Mouse (Mus musculus) 3T3-L1 (cell line): ENCODE results near the gene Pts.
A peak's percentile ranks its signal among the peaks of the same experiment; 100 is the strongest.

Source experiments
- DNase-seq: peaks from one replicate; pipeline ENCODE4 v3.0.0-alpha.2; 2015; ENCODE audit warnings: low read depth, low spot score

The Pts gene

DNA sequence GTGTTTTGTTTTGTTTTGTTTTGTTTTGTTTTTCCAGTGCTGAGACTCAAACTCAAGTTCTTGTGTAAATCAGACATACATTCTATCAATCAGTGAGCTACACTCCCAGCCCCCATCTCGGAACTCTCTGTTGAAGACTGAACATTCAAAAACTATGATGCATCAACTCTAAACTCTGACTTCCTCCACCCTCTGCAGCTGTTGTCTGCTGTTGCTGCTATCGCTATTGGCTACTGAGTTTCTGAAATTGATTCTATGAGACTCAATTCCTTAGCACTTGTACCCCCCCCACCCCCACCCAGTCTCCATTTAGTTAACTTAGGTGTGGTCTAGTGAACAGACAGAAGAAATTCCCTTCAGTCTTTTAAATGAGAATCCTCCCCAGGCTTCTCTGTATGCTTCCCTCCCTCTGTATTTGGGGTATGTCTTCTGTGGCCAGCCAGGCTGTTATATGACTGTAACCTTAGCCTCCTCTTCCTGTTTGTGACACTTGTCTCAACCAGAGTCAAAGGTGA is 36.9 kb downstream of the Pts start:
- DNase-seq: no peak

DNA sequence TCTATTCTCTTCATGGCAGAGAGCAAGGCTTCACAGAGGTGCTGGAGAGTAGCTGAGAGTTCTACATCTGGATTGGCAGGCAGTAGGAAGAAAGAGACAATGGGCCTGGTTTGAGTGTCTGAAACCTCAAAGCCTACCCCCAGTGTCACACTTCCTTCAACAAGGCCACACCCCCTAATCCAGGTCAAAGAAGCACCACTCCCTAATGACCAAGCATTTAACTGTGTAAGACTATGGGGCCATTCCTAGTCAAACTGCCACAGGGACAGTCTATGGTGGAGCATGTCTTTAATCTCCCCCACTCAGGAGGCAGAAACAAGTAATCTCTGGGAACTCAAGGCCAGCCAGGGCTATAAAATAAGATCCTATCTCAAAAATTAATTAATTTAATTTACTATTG is 37.7 kb downstream of the Pts start:
- no peak for DNase-seq

GRCm38 (mm10) chr9:50485521-50485920 is 43.0 kb downstream of the Pts start:
- DNase-seq: no peak

GRCm38 (mm10) chr9:50482743-50483142 is 45.8 kb downstream of the Pts start:
- no peak for DNase-seq

GRCm38 (mm10) chr9:50479476-50479875 is 49.0 kb downstream of the Pts start:
- no peak for DNase-seq

- DNase-seq: peak; percentile 25
These were observed 49.7 kb downstream of the Pts start for GRCm38 (mm10) chr9:50478826-50479225.

GRCm38 (mm10) chr9:50477270-50477669 is 51.3 kb downstream of the Pts start:
- no peak for DNase-seq

GRCm38 (mm10) chr9:50476651-50477050 is 51.9 kb downstream of the Pts start:
- peak; percentile 91 for DNase-seq

- DNase-seq: no peak
These were observed 52.8 kb downstream of the Pts start for GRCm38 (mm10) chr9:50475745-50476144.

DNA sequence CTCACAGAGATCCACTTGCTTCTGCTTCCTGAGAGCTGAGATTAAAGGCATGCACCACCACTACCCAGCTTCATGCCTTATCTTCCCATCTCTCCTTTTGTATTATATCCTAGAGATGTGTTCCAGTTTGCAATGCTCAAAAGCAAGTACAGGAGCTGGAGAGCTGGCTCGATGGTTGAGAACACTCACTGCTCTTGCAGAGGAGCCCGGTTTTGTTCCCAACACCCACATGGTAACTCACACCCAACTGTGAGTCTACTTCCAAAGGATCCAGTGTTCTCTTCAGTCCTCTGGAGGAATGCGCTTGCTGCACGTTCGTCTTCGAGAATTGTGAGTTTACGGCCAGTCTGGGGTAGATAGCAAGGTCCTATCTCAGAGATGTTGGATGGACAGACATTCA is 53.2 kb downstream of the Pts start:
- DNase-seq: no peak
